Mouse (Mus musculus): ENCODE measurements at regions not wholly inside any gene's neighbourhood (a gene's known extent, or its start where the extent isn't known, plus 50 kb on each side); places are given as distances from the start of the nearest gene placed in this dataset.

DNA sequence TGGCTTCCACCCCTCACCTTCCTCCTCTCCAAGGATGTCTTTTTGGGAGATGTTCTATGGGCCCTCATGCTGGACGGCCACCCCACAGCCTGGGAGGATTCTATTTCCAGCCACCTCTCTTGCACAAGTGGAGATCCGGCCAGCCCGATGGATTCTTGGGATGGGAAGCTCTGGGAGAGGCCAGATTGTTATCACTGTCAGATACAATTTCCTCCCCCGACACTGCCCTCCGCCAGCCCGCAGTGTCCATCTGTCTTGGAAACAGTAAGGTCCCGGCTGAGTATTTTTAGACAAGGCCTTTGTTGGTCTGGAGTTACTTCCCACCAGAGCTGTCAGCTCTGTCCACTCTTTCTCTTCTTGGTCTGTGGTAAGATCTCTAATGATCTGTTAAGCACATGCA lies 406.8 kb downstream of the Tns1 start:
- no peak overlapping the region for H3K4me2 ChIP-seq (ENCODE audit: insufficient read depth, low read depth, poor library complexity, severe bottlenecking)
- dilution Hi-C loops (cut with MboI; ENCODE audit: extremely low pct_ligation_motif_present, extremely low pct_unique_long_range_greater_than_20kb, low sequenced_read_pairs): no loop called here
- H3K9me3 ChIP-seq (replicated peaks; ENCODE audit: low read length): no peaks in the 10 kb centered on the region
- no peaks in the 10 kb centered on the region for H3K36me3 ChIP-seq (replicated peaks in 1 of 2; ENCODE audit: control insufficient read depth in 1 of 2, insufficient read depth in 1 of 2, low read length in 1 of 2)
- H3K27me3 ChIP-seq (replicated peaks): peaks cover 62% of the 10 kb centered on the region
- no peaks in the 10 kb centered on the region for H3K4me1 ChIP-seq (ENCODE audit: control insufficient read depth in 1 of 2, insufficient read depth in 2 of 2)
- TF ChIP-seq NELFE (IDR thresholded peaks at IDR 0.05; ENCODE audit: low read depth, low read length): no peak
- no peak for TF ChIP-seq CTCF (conservative IDR thresholded peaks at IDR 0.05 in 1 of 2, IDR thresholded peaks at IDR 0.05 in 1 of 2; ENCODE audit: low read depth in 2 of 2, low read length in 2 of 2)
- no peak for TF ChIP-seq POLR2AphosphoS2 (IDR thresholded peaks at IDR 0.05; ENCODE audit: low read depth, low read length)
- no peak for TF ChIP-seq POLR2A (IDR thresholded peaks at IDR 0.05; ENCODE audit: low read depth, low read length)
- no peak for TF ChIP-seq JUND (conservative IDR thresholded peaks at IDR 0.05; ENCODE audit: low read depth, low read length)
- no peak for TF ChIP-seq EP300 (IDR thresholded peaks at IDR 0.05; ENCODE audit: low read length)
- no peak for TF ChIP-seq CHD1 (IDR thresholded peaks at IDR 0.05; ENCODE audit: low read depth, low read length)
- no peak for TF ChIP-seq RCOR1 (conservative IDR thresholded peaks at IDR 0.05; ENCODE audit: low read depth, low read length)
- no peak for TF ChIP-seq USF1 (IDR thresholded peaks at IDR 0.05; ENCODE audit: low read depth, low read length)
- no peak for TF ChIP-seq ZMIZ1 (IDR thresholded peaks at IDR 0.05; ENCODE audit: low read depth, low read length)
- TF ChIP-seq SIN3A (IDR thresholded peaks at IDR 0.05; ENCODE audit: low read length): no peak
- no peak for TF ChIP-seq E2F4 (IDR thresholded peaks at IDR 0.05; ENCODE audit: insufficient replicate concordance, low read depth, low read length)
- TF ChIP-seq ELF1 (IDR thresholded peaks at IDR 0.05; ENCODE audit: low read depth, low read length): no peak
- no peak for TF ChIP-seq MYC (IDR thresholded peaks at IDR 0.05; ENCODE audit: low read depth, low read length)
- TF ChIP-seq MAFK (IDR thresholded peaks at IDR 0.05; ENCODE audit: insufficient replicate concordance, low read length): no peak
- TF ChIP-seq USF2 (conservative IDR thresholded peaks at IDR 0.05; ENCODE audit: low read depth, low read length): no peak
- no peak for TF ChIP-seq PAX5 (IDR thresholded peaks at IDR 0.05; ENCODE audit: low read length)
- TF ChIP-seq TCF12 (IDR thresholded peaks at IDR 0.05; ENCODE audit: low read depth, low read length): no peak
- TF ChIP-seq MAX (IDR thresholded peaks at IDR 0.05; ENCODE audit: low read length): no peak
- no peak for TF ChIP-seq RAD21 (IDR thresholded peaks at IDR 0.05; ENCODE audit: low read depth, low read length)
- no peak overlapping the region for H3K27ac ChIP-seq (ENCODE audit: insufficient read depth, low read depth)
- no peak overlapping the region for H3K4me3 ChIP-seq (replicated peaks in 1 of 3; ENCODE audit: low read depth in 2 of 3, low read length in 2 of 3, poor library complexity in 1 of 3)
- in situ Hi-C loops (cut with MboI; ENCODE audit: low pct_ligation_motif_present, low pct_unique_long_range_greater_than_20kb, low sequenced_read_pairs): no loop called here
- no peaks in the 10 kb centered on the region for H3K79me2 ChIP-seq (replicated peaks; ENCODE audit: control insufficient read depth, extremely low read depth, insufficient read depth, poor library complexity, severe bottlenecking)
- DNase-seq (ENCODE audit: extremely low read depth): no peak
- H3K9ac ChIP-seq (ENCODE audit: insufficient read depth, low read depth): no peak overlapping the region

DNA sequence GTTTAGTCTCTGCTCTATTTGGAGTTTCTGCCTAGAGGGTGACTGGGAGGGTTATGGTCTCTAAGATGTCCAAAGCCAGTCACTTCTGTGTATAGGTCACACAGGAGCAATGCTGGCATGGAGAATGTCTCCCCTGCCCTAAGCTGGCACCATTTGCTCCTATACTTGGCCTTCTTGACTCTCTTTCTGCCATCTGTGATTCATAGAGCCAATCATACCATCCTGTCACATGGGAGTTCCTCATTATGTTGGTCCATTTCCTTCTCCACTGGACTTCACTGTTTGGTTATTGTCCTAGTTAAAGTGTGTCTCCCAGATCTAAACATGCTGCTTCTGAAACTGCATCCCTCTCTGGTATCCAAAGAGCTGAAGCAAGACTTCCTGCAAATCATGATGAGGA lies 407.3 kb downstream of the Tns1 start:
- TF ChIP-seq USF1 (IDR thresholded peaks at IDR 0.05; ENCODE audit: low read depth, low read length): no peak
- no peak for TF ChIP-seq MYC (IDR thresholded peaks at IDR 0.05; ENCODE audit: low read depth, low read length)
- TF ChIP-seq KAT2A (IDR thresholded peaks at IDR 0.05; ENCODE audit: insufficient replicate concordance, low read length): no peak
- no peak for TF ChIP-seq TCF12 (IDR thresholded peaks at IDR 0.05; ENCODE audit: low read depth, low read length)
- H3K9ac ChIP-seq (ENCODE audit: insufficient read depth, low read depth): no peak overlapping the region
- no peaks in the 10 kb centered on the region for H3K4me1 ChIP-seq (ENCODE audit: control insufficient read depth in 1 of 2, insufficient read depth in 2 of 2)
- H3K27me3 ChIP-seq (replicated peaks): peaks cover 58% of the 10 kb centered on the region
- no peaks in the 10 kb centered on the region for H3K36me3 ChIP-seq (replicated peaks in 1 of 2; ENCODE audit: control insufficient read depth in 1 of 2, insufficient read depth in 1 of 2, low read length in 1 of 2)
- H3K27ac ChIP-seq (ENCODE audit: insufficient read depth, low read depth): no peak overlapping the region
- no peaks in the 10 kb centered on the region for H3K9me3 ChIP-seq (replicated peaks; ENCODE audit: low read length)
- no peak overlapping the region for H3K4me3 ChIP-seq (replicated peaks in 1 of 3; ENCODE audit: low read depth in 2 of 3, low read length in 2 of 3, poor library complexity in 1 of 3)
- H3K79me2 ChIP-seq (replicated peaks; ENCODE audit: control insufficient read depth, extremely low read depth, insufficient read depth, poor library complexity, severe bottlenecking): no peaks in the 10 kb centered on the region
- dilution Hi-C loops (cut with MboI; ENCODE audit: extremely low pct_ligation_motif_present, extremely low pct_unique_long_range_greater_than_20kb, low sequenced_read_pairs): no loop called here
- in situ Hi-C loops (cut with MboI; ENCODE audit: low pct_ligation_motif_present, low pct_unique_long_range_greater_than_20kb, low sequenced_read_pairs): no loop called here
- H3K4me2 ChIP-seq (ENCODE audit: insufficient read depth, low read depth, poor library complexity, severe bottlenecking): no peak overlapping the region
- no peak for DNase-seq (ENCODE audit: extremely low read depth)
